Mouse (Mus musculus) CD4-positive, CD25-positive, alpha-beta regulatory T cell, adult 2 months (primary cell): ENCODE results near the gene Gm10322.

ENCODE experiments used
- DNase-seq: peaks from one replicate; pipeline ENCODE4 v3.0.0-alpha.2; 2012; ENCODE audit warnings: low read depth, low spot score

The Gm10322 gene

DNA sequence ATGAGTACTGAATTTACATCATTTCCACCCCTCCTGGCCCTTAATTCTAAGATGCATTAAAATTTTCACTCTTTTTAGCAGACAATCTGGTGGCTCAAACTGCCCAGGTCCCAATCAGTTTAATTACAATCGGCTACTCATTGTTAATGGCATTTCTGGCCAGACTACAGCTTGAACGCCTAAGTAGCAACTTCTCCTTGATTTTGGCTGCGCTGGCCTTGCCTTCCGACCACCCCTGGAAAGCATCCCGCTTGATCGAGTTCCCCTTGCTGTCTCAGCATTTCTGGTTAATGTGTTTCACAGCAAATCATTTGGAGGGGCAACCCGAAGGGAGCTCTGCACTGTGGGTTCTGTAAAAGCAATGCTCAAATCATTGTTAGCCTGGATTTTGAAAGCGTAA lies 13.8 kb upstream of the Gm10322 start:
- DNase-seq, result no peak

DNA sequence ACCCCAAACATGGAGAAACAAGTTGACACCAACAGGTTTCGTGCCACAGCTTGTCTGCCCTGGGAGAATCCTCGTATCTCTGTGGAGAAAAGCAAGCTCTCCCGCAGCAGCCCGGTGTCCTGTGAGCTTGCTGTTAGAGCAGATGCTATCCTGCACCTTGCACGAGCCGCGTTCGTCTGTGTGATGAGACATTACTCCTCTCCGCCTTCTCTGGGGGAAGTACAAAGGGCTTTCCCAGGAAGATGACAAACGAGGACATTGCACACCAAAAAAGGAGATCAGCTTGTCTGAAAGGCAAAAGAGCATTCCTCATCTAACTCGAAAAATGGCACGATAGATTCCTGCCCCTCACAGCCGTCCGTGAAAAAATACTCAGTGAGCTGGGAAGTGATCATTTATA lies 13.0 kb upstream of the Gm10322 start:
- no peak for DNase-seq

DNA sequence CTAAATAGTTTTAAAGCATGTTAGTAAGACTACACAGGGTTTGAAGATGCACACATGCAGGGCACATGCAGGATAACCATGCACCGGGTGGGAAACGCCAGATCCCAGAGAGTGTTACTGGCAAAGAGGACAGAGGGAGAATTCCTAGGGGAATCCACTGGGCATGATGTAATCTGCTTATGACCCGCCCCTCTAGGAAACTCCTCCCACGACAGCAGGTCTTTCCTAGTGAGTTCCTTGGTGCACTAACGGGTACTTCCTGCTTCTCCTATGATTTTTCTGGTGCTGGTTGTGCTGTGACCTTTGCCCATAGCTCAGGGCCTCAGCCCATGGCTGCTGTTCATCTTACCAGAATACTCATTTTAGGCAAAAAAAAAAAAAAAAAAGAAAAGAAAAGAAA lies 12.0 kb upstream of the Gm10322 start:
- DNase-seq, result no peak

DNA sequence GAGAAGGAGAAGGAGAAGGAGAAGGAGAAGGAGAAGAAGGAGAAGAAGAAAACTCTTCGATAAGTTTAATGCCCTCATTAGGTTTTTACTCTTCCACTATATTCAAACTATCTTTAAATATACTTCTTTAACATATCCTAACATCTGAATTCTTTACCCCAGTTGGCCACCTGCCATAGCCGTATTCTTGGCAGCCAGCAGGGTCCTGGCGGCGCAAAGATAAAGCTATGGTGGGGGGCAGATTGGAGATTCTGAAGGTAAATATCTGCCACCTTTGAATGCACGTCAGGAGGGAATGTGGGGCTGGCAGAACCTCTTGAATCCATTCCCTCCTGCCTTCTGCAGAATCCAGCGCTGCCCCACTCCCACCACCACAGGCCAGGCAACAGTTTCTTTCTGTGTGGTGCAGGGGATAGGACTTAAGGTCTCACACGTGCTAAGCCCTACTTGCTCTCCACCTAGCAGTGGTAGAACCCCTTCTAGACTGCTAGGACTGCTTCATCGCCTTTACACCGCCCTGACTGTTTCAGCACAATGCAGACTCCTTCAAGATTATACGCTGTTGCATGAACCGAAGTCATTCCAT lies 10.9 kb upstream of the Gm10322 start:
- DNase-seq, result no peak

DNA sequence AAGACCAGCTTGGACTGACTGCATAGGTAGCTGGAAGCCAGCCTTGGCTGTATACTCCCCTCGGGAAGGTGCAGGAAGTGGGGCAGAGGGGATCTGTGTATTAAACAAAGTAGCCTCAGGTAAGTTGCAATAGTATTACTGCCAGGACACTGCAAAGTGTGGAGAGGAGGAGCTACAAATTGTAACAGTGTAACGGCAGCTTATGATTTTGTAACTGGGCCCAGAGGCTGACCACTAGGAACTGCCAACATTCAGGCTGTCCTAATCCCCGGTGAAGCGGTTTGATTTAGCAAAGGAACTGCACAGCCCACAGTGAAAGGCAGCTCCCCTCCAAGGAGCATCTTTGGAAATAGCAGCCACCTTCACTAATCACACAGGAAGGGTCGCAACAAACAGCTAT lies 2.6 kb upstream of the Gm10322 start:
- DNase-seq, result no peak

DNA sequence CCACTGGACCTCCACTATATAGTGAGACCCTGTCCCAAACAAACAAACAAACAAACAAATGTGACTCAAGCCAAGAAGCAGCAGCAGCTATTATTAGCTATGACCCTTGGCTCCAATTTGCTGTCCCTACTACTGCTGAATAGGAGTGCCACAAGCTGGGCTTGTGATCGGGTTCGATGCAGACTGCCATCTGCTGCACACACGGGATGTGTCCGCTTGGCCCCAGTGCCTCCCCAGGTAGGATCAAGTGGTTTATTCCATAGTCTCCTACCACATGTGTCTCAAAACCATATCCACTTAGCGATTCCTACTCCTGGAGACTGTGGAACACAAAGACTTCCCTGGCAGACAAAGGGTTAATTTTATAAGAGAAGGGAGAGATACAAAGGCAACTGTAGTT lies 1.7 kb upstream of the Gm10322 start:
- no peak for DNase-seq

DNA sequence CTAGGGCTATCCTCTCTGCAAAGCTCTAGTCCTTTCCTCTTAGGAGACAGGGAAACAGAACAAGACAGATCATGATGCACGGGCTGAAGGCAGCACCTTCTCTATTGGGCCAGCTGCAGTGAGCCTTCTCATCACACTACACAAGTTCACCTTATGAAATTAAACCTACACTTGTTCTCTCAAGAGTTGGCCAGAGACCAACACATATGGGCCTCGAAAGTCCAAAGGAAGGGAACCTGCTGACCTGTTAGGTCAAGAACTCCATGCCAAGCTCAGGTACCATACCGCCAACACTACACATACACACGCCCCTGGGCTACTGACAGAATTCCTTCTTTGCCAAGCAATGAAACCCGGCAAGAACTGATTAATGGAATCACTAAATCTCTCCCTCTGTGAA lies 452 bp upstream of the Gm10322 start:
- peak; percentile 20 for DNase-seq

DNA sequence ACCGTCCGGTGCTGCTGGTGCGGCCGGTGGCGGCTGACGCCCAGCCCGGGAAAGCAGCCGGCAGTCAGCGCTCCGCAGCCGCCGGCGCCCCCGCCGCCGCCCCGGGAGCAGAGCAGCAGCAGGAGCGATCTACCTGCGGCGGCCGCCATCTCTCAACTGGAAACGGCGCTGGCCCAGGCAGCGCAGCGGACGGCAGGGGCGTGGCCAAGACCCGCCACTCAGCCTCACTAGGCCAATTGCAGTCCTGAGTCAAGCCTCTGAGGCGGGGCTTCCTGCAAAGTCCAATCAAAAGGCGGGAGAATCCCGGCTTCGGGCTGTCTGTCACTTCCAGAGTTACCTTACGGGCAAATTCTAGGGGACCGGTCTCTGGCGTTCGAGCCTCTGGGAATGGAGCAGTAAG lies 659 bp downstream of the Gm10322 start, which contains the start of gene Mcu:
TSS of gene Mcu (minus strand) at position 171 of the 400 bp plus-strand sequence.
- peak; percentile 96 for DNase-seq

DNA sequence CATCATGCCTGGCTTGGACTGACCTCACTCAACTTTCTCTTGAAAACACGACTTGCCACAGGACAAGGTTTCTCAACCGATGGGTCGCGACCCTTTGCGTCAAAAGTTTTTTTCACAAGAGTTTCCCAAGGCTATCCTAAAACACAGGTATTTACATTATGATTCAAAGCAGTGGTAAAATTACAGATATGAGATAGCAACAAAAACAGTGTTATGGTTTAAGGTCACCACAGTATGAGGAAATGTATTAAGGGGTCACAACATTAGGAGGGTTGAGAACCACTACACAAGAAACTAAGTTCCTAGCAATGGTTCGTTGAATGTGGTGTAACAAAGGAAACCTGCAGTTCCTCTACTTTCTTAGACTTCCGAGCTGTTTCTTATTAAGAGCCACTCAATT lies 1.9 kb downstream of the Gm10322 start:
- no peak for DNase-seq

DNA sequence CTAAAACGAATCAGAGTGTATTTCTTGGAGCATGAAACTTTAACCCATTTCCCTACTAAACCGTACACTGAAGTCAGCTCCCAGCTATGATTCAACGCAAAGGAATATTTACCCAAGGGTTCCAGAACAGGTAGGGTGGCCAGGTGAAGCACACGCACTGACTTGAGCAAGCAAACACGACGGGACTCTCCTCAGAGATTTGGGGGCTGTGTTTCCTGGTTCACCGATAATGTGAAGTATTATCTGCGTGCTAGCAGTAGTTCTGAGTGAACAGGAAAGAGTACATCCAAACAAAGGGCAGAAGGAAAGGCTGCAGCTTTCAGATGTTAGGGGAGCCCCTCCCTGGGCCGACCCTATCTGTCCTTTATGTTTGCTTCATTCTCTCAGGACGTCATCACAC lies 5.5 kb downstream of the Gm10322 start:
- DNase-seq, result no peak

DNA sequence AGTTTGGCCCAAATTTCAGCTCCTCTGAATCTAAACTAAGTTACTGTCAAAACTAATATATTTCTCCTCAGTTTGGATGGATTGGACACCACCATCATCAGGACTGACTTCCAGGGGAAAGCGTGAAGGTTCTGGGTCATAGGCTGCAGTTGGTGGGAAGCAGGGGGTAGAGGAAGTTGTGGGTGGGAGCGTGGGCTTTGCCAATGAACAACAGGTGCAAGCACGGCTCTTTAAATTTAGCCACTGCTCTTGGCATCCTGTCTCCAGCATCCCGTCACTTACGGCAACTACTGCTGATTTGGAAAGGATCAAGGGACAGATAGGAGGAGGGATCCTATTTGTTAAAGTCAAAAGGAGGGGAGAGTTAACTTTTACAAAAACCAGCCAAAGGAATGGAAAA lies 7.6 kb downstream of the Gm10322 start:
- DNase-seq, result no peak

DNA sequence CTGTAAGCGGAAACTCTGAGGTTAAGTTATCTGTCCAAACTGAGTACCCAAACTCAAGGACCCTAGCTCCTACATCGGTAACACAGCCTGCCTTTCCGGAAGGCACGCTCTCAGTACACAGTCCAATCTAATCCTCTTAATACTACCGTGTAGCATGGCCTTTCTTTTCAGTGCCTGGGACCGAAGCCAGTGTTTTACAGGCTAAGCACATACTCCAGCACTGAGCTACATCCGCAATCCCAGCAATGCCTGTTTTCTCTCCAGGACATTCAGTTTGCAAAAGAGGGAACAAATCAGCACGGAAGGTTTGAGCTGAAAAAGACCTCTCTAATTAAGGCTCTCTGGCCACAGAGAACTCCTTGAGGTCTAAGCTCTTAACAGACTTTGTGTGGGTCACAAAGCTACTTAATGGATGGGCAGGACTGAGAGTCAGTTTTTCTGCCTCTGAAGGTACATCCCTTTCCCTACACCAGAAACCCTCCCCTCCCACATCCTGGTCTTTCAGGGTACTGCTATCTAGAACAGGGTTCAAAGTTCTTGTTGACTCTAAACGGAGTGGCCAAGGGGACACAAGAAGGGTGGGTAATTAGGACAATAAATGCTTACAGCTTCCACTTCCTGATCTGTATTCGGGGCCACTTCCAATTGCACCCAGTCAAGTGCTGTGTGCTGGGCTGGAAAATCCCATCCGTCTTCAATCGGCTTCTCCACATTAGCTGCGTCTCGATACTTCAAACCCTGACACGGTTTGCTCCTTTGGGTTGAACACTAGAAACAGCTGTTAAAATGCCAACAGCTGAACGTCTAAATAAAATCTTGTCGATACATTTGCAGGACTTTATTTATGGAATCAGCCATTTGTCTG lies 13.0 kb downstream of the Gm10322 start:
- no peak for DNase-seq

DNA sequence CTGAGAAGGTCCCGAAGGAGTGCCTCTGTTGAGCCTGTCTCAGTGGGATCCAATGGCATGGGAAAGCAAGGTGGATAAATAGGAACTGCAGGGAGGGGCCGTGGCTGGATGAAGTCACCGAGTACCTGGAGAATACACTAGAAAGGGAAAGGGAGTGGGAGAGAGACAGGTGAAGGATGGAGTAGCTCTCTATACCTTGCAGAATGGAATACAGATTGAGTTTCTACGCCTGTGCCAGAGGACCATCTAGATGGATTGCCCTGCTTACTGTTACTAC lies 13.6 kb downstream of the Gm10322 start:
- DNase-seq, result no peak

DNA sequence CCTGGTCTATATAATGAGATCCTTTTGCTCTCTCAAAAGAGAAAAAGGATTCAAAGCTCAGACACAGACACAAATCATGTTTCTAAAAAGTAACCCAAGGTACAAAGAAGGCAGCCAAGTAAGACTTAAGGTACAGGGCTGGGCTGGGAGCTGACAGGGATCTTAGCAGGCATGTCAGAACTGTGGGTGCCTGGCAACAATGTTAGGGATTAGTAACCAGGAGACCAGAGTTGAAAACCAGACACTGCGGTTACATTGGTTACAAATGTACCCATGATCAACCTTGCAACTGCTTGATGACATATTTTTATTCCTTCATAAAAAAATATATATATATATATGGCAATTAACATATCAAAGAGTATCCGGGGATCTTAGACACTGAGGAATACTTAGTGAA lies 20.2 kb downstream of the Gm10322 start:
- peak; percentile 5 for DNase-seq

DNA sequence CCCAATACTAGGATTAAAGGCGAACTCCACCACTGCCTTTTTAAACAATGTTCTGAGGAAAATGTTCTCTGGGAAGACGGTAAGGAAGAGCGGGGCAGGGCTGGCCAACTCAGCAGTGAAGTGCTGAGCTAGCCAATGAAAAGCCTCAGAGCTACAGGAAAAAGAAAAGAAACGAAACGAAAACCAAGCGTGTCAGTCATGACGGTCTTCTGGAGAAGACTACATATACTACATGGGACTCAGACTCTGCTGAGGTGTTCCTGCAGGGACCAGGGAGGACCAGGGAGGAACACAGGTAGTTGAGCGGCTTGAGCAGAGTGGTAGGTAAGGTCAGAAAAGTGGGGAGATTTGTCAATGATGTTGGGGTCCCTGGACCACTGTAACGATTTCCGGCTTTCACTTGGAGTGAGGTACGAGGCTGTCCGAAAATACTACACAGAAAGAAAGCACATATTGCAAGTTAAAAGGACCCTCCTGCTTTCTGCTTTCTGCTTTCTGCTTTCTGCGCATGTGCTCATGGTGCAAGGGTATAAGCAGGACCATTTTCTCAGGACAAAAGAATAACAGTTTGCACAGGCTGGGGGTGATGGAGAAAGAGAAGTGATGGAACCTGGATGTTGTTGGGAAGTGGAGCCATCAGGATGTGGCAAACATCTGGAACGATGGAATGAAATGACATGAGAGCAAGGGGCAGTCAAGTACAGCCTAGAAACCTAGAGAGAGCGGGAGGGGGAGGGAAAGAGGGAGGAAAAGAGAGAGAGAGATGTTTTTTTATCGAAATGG lies 21.1 kb downstream of the Gm10322 start:
- DNase-seq, result peak; percentile 65

DNA sequence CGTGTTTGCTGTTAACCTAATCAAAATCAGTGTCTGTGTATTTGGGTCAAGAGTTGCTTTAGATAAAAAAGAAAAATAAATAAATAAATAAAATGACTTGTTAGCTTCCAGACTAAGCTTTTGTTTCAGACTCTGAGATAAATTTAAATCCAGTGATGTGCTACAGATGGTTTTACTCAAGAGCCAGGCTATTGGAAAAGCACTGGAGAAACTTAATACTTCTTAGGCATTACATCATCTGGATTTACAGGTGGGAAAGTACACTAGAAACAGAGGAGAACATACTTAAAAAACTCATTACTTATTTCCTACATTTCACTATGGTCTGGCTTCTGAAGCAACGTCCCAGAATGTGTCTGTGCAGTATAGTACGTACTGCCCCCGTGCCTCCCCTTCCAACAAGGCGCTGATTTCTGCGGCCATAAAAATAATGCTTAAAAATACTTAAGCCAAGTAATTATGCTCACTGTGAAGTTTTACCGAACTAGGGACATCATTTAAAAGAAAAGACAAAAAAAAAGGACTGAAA lies 21.8 kb downstream of the Gm10322 start:
- no peak for DNase-seq

DNA sequence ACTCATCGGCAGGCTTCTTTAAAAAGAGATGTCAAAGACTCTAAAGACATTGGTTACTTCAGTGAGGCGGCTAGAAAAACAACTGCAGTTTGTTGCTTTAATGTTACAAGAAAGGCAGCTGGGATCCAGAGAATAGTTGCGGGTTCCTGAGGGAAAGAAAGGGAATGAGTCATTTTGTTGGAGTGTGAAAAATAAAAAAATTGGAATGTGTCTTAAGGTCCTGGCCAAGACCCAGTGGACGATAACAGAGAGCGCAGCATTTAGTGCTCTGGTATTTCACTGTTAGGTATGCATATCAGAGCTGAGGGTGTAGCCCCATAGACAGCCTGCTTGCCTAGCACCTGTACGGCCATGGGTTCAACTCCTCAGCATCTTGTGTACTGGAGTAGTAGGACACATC lies 22.7 kb downstream of the Gm10322 start:
- DNase-seq, result no peak

DNA sequence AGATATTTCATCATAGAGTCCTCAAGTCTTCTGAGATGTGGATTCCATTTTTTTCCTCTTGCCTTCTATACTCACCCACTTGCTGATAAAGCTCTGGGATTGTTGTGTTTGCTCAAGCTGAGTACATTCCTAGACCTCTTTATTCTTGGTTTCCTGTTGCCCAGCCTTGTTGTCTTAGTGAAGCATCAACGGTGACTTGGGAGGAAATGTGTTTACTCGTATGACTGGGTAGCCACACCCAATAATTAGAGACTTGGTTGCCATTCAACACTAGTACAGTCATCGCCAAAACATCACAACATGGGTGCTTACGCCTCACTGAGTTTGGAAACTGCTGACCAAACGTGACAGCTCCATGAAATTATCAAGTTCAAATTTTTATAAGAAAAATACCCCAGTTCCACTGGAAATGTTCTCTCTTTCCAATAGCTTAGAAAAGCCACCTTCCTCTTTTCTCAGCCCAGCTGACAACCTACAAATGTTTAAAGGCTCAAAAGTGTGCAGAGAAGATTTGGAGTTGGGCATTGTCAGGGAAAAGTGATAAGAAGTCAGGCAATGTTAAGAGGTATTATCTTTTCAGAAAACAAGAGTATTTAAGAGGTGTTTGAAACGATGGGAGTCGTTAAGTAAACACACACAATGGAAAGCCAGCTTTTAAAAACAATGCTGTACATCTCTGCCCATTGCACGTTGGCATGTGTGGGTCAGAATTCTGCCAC lies 27.0 kb downstream of the Gm10322 start:
- DNase-seq, result peak; percentile 50

DNA sequence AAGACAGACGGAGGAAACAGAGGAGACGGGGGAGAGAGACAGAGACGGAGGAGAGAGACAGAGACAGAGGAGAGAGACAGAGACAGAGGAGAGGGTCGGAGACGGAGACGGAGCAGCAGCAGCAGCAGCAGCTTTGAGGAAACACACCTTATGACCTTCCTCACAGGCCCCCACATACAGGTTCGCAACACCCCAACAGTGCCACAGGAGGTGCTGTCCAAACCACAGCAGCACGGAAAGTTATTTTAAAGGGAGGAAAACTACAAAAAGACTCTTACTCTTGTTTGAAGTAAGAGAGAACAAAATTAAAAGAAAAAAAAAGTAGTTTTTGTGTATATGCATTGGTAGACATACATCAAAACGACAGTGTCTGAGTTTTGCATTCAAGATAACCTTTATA lies 27.8 kb downstream of the Gm10322 start:
- peak; percentile 59 for DNase-seq

DNA sequence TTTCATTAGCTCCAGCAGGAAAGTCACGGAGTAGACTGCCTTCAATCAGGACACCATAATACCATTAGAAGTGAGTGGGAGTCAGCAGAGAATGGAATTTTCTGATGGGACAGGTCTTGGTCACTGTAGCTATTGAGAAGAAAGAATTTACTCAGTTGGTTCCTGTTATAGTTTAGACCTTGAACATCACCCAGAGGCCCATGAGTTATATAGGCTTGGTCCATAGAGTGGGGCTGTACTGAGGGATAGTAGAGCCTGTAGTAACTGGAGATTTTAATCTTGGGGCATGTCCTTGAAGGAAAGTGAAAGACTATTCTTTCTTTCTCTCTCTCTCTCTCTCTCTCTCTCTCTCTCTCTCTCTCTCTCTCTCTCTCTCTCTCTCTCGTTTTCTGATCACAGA lies 28.8 kb downstream of the Gm10322 start:
- DNase-seq, result no peak

DNA sequence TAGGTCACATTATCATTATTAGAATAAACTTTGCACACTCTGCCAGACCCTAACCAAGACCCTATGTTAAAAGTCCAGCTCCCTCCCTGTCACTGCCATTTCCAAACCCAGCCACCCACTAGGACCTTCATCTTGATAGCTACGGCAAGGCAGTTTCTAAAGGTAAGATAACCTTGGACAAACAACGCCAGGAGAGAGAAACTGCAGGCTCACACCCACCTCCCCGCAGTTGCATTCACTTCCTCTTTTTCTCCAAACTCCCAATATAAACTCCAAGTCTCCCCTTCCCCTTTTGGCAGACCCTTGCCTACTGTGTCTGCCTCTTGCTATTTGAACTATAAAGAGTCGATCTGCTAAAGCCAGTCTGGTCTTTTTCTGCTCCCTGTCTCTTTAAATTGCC lies 29.3 kb downstream of the Gm10322 start:
- DNase-seq, result no peak

DNA sequence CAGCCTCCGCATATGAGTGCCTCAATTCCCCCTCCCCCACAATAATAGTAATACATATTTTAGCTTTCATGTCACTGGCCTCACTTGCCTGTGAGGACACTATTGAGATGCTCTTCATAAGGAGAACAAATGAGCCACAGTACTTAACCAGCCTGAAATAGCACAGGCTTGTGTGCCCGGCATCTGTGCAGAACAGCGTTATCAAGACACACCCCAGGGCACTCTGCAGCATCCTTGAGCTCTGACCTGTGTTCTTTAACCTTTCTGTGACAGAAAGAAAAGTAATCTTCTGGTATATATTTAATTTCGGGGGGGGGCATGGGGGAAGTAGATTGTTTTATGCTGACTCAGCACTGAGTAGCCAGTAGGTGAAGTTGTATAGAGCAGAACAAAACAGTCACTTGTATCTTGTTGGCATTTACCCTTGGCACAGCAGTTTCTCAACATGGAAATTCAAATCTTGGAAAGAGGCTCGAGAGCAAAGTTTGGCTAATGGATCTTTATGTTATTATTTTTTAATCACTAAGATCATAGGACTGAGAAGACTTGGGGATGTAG lies 31.0 kb downstream of the Gm10322 start:
- no peak for DNase-seq
